Mouse (Mus musculus) CD4-positive, CD25-positive, alpha-beta regulatory T cell, adult 2 months (primary cell): ENCODE measurements at regions not wholly inside any gene's neighbourhood (a gene's known extent, or its start where the extent isn't known, plus 50 kb on each side); places are given as distances from the start of the nearest gene placed in this dataset.
"Not testable (repeated sequence)": the region's sequence is repeated elsewhere in the genome, so short reads cannot be mapped to it uniquely, and the experiment has no call there.

ENCODE experiments used
- DNase-seq: peaks from one replicate; pipeline ENCODE4 v3.0.0-alpha.2; 2012; ENCODE audit warnings: low read depth, low spot score

DNA sequence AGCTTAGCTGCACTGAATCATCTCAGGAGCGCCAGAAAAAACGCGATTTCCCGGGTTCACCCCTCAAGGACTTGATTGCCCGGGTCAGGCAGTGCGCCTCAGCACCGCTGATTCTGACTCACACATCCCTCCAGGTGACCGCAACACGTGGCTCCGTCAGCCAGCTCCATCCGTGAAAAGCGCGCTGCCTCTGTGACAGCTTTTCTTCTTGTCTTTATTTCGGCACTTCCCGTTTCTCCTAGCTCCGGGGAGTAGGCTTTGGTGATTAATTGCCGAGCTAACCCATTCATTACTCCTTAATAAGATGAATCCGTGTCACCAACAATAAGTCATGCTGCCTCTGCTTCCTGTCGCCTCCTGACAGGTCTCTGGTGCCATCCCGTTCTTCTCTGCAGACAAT lies 108.6 kb downstream of the Katnal1 start:
- DNase-seq = peak; percentile 71

DNA sequence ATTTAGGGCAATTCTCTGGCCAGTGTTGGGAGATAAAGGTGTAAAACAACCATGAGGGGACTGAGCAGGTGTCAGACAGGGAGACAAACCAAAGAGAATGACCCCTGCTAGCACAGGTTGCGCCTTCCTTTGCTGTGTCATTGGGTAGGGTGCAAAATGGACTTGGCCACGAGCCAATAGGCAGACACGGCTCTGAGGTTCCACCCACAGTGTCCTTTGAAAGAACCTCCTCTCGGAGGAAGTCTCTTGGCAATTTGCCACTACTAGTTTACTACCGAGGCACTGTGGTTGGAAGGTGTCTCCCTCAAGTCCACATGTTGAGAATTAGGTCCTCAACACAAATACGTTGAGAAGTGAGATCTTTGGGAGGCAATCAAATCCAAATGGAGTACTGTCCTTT lies 109.7 kb downstream of the Katnal1 start:
- DNase-seq = peak; percentile 70

DNA sequence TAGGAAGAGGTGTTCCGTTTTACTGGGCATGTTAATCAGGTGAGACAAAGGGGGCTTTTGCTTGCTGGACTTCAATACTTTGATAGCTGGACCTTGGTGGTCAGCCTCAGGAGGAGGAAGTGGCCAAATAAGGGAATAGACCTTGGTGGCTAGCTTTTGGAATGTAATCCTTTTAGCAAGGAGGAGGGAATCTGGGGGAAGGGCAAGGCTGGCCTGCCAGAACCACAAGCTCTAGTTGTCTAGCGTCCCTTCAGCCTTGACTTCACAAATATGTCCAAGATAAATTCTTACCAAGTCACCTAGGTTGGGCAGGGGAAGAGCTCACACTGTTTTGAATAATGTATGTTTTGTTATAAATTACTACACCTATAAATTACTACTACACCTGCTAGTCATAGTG lies 110.4 kb downstream of the Katnal1 start:
- DNase-seq = no peak

DNA sequence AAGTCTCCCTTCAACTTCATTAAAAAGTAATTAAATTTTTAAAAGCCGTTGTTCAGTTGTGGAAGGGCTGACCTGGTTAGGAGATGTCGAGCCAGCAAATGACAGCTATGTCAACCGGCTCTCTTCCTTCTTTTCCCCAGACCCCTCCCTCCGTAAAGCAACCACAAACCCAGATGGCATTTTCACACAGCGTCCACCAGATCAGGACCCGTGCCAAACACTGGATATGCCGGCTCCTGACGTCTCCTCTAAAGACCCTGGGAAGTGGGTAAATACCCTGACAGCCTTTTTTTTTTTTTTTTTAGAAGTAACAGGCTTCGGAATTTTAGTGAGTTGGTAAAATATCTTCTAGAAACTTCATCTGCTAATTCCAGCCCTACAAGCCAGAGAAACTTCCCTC lies 116.3 kb downstream of the Katnal1 start:
- DNase-seq = no peak

DNA sequence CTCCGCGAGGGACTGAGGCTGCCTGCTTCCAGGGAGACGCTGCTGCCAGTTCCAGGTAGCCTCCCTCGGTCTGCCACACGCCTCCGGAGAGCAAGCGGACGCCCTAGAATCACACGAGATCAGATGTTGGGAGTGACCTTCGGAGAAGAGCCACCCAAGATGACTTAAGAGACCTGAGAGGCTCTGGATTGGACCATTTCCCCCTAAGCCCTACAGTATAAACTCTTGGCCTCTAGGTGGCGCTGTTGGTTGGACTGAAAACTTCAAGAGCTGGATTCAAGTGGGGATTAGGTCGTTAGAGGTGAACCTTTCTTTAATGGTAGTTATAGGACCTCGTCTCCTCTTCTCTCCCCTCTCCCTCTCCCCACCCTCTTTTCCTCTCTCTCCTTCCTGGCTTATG lies 117.1 kb downstream of the Katnal1 start:
- peak; percentile 88 for DNase-seq

DNA sequence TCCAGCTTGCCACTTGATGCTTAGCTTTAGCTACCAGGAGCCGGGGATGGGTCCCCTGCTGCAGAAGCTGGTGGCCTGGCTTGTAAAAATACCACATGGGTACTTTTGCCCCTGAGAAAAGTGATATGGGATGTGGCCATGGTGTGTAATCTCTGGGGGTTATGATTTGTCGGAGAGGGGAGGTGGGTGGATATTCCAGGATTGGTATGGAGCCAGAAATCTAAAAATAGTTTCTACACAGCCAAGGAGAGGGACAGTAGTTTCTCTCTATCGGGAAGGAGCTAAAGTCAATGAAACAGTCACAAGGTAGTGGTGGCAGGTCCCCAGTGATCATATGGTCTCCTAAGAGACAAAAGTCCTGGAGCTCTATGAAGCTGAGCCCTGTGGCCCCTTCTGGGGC lies 119.6 kb downstream of the Katnal1 start:
- no peak for DNase-seq

DNA sequence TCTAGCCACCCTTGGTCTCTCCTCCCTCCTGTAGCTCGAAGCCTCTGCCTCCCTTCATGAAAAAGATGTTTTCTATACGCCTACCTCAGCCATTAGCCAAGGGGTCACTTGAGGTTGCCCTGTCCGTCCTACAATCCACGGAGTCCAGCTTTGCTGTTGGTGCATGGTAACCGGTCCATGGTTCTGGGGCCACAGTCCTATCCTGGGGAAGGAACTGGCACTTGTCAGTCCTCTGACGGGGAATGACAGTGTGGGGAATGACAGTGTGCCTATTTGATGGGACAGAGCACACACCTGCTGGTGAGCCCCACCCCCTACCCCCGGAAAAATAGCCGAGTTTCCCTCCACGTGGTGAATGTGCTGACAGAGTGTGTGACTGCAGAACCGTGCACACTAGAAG lies 120.1 kb downstream of the Katnal1 start:
- no peak for DNase-seq

DNA sequence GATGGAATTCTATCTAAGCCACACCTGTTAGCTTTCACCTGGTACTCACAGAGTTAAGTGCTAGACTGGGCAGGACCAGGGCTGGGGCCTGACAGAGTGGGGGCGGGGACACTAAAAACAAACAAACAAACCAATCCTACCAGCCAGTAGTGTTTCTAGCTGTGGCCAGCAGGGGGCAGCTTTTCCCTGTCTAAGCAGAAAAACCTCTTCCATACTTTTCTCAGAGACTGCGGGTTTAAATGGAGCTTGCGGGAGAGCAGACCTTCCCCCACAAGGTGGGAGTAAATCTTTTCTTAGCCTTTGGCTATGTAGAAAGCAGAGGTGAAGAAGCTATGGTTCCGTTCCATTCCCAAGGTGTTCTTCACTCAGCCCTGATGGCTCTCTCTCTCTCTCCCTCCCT lies 120.7 kb downstream of the Katnal1 start:
- DNase-seq = peak; percentile 67

GRCm38 (mm10) chr5:148807612-148808011 lies 121.5 kb downstream of the Katnal1 start:
- no peak for DNase-seq

GRCm38 (mm10) chr5:148805030-148805429 lies 124.1 kb downstream of the Katnal1 start:
- DNase-seq = no peak

- DNase-seq = peak; percentile 53
Observed at GRCm38 (mm10) chr5:148803772-148804171, 125.3 kb downstream of the Katnal1 start.

DNA sequence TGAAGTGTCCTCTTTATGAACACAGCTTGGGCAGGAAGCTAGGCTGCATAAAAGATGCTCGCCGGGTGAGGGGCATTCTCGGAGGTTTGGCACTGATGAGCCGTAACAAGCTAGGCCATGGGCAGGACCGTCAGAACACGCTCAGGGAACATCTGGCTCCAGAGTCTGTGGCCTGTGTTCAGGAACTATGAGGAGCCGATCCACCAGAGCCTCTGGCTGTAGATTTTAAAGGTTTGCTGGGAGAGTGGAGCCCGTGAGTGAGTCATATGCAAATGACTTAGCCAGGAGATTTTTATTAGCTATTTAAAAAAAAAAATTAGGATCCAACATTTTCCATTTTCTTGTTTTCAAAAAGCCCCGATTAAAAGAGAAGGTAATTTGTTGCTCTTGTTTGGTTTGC lies 126.4 kb downstream of the Katnal1 start:
- DNase-seq = no peak

GRCm38 (mm10) chr5:148798541-148798940 lies 130.6 kb downstream of the Katnal1 start:
- no peak for DNase-seq

GRCm38 (mm10) chr5:148796072-148796471 lies 133.0 kb downstream of the Katnal1 start:
- DNase-seq = no peak

DNA sequence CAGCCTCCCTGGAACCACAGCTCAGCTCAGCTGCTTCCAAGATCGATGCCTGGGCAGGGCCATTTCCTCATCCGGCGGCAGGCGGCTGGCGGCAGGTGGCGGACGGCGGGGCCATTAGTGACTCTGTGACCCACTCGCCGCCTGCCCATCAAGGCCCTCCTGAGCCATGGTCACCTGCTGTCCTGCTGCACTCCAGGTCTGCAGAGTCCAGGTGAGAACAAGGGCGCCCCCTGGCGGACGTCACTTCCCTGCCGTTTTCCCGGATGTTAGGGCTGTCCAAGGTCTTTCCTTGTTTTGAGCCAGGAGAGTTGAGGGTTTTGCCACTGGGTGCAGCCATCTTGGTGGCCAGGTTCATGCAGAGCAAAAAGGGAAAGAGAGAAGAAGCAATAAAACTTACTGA lies 134.7 kb downstream of the Katnal1 start:
- DNase-seq = peak; percentile 80

DNA sequence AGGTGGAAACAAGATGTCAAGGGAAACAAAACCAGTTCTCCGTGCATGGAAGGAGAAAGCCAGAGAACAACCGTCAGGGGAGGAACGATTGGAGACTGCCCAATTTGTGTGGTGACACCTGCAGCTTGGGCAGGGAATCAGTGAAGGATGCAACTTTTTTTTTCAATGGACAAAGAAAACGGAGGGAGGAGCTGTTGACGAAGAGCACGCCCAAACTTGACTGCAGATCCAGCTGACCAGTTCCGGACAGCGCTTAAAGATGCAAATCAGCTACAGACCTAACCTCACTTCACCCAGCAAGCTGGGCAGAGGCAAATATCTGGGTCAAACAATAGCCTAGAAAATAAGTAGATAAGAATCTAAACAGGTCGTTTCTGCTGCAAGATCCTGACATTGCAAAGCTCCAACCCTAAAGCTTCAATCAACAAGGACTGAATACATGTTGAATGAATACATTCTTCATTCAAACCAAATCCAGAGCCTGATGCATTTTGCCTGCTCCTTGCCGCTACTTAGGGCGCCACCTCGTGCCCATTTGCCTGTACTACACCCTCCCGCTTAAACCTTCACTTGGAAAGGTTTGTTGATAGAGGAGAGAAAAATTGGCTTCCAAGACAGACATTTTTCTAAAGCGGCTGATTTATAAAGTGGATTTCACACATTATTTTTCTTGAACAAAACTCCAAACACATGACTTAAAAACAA lies 136.2 kb downstream of the Katnal1 start:
- peak; percentile 90 for DNase-seq

- DNase-seq = no peak
Observed at GRCm38 (mm10) chr5:148791651-148792050, 137.5 kb downstream of the Katnal1 start.

GRCm38 (mm10) chr5:148790343-148790742 lies 138.8 kb downstream of the Katnal1 start:
- not testable (repeated sequence) for DNase-seq

- no peak for DNase-seq
Observed at GRCm38 (mm10) chr5:148789823-148790222, 139.3 kb downstream of the Katnal1 start.

DNA sequence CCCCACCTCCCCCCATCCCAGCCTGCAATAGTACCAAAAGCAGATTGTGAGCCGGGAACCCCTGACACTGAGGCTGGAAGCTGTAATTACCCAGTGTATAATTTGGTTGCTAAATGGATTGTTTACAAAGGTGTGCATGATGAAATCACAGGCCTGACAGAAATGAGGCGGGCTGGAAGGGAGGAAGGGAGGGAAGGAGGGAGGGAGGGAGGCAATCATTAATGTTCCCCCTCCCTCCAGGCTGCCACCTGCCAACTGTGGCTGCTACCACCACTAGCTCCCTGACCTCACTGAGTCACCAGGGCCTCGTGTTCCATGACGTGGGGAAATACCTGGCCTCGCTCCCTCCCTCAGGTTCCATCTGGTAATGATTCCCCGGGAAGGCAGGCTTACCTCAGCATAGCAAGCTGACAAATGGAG lies 140.0 kb downstream of the Katnal1 start:
- DNase-seq = peak; percentile 29

GRCm38 (mm10) chr5:148788690-148789089 lies 140.4 kb downstream of the Katnal1 start:
- DNase-seq = no peak

DNA sequence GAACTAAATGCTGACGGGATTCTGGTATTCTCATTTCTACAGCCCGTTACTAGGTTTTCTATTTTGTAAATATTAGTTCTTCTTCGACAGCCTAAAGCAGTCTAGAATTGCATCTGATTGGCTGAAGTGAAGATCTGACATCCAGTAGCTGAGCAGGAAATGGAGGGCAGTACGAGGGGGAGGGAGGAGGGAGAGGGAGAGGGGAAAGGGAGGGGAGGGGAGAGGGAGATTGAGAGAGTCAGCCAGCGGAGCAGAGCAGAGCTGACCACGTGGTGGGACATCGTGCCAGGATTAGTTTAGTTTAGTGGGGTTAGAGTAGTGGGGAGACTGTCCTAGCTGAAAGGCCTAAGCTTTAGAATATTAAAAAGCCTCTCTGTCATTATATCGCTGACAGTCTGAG lies 141.8 kb downstream of the Katnal1 start:
- DNase-seq = no peak

DNA sequence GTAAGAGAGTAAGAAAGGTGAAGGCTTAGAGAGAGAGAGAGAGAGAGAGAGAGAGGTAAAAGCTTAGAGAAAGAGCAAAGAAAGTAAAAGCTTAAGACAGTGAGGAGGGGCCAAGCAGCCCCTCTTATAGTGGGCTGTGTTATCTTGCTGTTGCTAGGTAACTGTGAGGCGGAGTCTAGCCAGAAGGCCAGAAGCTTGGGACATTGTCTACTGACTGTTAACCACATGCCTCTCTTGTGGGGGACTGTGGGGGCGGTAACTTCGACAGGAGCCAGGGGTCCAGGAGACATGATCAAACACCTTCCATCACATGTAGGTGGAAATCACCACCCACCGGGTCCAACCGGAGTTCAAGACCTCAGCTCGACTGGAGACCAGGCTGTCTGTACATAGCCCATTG lies 148.0 kb downstream of the Katnal1 start:
- DNase-seq = not testable (repeated sequence)
